In the genomic region with DNA sequence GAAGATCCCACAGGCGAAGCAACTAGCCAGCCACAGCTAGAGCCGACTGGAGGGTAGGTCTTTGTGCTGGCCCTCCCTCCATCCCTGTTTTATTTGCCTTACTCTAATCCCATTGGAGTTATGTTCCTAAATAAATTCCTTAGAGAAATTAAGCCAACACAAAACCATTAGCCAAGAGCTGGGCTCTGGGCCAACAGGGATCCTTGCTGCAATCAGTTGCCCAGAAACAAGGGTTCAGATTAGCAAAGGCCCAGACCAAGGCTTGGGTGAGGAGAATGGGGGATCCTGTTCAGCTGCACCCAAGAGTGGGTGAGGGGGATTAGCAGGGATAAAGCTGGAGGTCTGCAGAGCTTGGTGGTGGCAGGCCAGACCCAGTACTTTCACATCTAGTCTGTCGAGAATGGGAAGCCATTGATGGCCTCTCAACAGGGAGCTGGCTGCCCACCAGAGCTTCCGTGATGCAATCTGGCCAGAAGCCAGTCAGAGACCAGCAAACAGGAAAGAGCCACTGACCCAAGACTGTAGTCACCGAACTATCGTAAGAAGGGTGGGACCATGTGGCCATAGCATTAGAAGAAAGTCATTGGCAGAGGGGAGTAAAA, we compare ENCODE assay signal across 8 mouse cellular contexts. TPM values are rescaled to one million over a fixed set of nuclear protein-coding genes. Genes with fewer than 3 reads are reported as not detected.
DNase-seq lines count a peak whose midpoint lies in the region; ATAC-seq and TF ChIP-seq lines count a peak whose summit lies in the region.

No protein-coding gene starts in this region.

- H3K4me2 ChIP-seq in heart, embryonic 11.5 days = no peak overlapping the region
- H3K4me2 ChIP-seq in forebrain, postnatal 0 days (ENCODE audit: low read depth) = no peak overlapping the region
- no peak overlapping the region for H3K4me2 ChIP-seq in neural tube, embryonic 15.5 days

- H3K4me1 ChIP-seq in heart, embryonic 11.5 days (ENCODE audit: control insufficient read depth, insufficient read depth, low read length) = peaks cover 15% of the 10 kb centered on the region
- no peaks in the 10 kb centered on the region for H3K4me1 ChIP-seq in forebrain, postnatal 0 days (ENCODE audit: insufficient read depth)
- H3K4me1 ChIP-seq in limb, embryonic 10.5 days = peaks cover 36% of the 10 kb centered on the region
- H3K4me1 ChIP-seq in neural tube, embryonic 15.5 days = peaks cover 11% of the 10 kb centered on the region
- H3K4me1 ChIP-seq in thymus, adult 2 months (replicated peaks; ENCODE audit: control insufficient read depth, insufficient read depth, low read length) = 0 out of 2 replicates have a peak, but pooled peaks cover 2% of the 10 kb centered on the region

- no peak overlapping the region for H3K9ac ChIP-seq in heart, embryonic 11.5 days (ENCODE audit: low read depth, low read length)
- H3K9ac ChIP-seq in forebrain, postnatal 0 days = no peak overlapping the region
- no peak overlapping the region for H3K9ac ChIP-seq in neural tube, embryonic 15.5 days (replicated peaks)

- no peak overlapping the region for H3K27ac ChIP-seq in heart, embryonic 11.5 days (ENCODE audit: low read depth, low read length)
- H3K27ac ChIP-seq in forebrain, postnatal 0 days (ENCODE audit: low read depth, low read length) = peak overlapping the region; percentile 50; the same call in 1 of the 2 replicates
- peak overlapping the region; percentile 53; the same call in 1 of the 2 replicates for H3K27ac ChIP-seq in limb, embryonic 10.5 days
- peak overlapping the region; percentile 60 for H3K27ac ChIP-seq in neural tube, embryonic 15.5 days (replicated peaks)
- H3K27ac ChIP-seq in thymus, adult 2 months (ENCODE audit: control insufficient read depth, insufficient read depth, low read length) = no peak overlapping the region

- H3K9me3 ChIP-seq in heart, embryonic 11.5 days (replicated peaks; ENCODE audit: control insufficient read depth, low read length) = no peaks in the 10 kb centered on the region
- H3K9me3 ChIP-seq in forebrain, postnatal 0 days (ENCODE audit: low read length) = no peaks in the 10 kb centered on the region
- H3K9me3 ChIP-seq in limb, embryonic 10.5 days (replicated peaks) = no peaks in the 10 kb centered on the region
- no peaks in the 10 kb centered on the region for H3K9me3 ChIP-seq in neural tube, embryonic 15.5 days (replicated peaks)

- 51% methylated on average over 6 of the region's 6 CpGs for WGBS in heart, embryonic 11.5 days (ENCODE audit: insufficient replicate concordance)
- WGBS in forebrain, postnatal 0 days = 20% methylated on average over 6 of the region's 6 CpGs
- 82% methylated on average over 6 of the region's 6 CpGs for WGBS in limb, embryonic 10.5 days
- WGBS in neural tube, embryonic 15.5 days = 39% methylated on average over 6 of the region's 6 CpGs
- WGBS in thymus, adult 2 months = 79% methylated on average over 6 of the region's 6 CpGs

- H3K4me3 ChIP-seq in heart, embryonic 11.5 days (ENCODE audit: low read depth, low read length) = no peak overlapping the region
- no peak overlapping the region for H3K4me3 ChIP-seq in forebrain, postnatal 0 days (ENCODE audit: low read depth, low read length)
- no peak overlapping the region for H3K4me3 ChIP-seq in limb, embryonic 10.5 days
- no peak overlapping the region for H3K4me3 ChIP-seq in neural tube, embryonic 15.5 days (replicated peaks)
- H3K4me3 ChIP-seq in thymus, adult 2 months (ENCODE audit: control insufficient read depth, insufficient read depth, low read length) = no peak overlapping the region

- no peak for ATAC-seq in heart, embryonic 11.5 days (replicated peaks; ENCODE audit: insufficient number of reproducible peaks, low FRiP score, low TSS enrichment)
- ATAC-seq in forebrain, postnatal 0 days = peak; percentile 94
- peak; percentile 70 for ATAC-seq in neural tube, embryonic 15.5 days (ENCODE audit: low FRiP score)

- H3K27me3 ChIP-seq in heart, embryonic 11.5 days (ENCODE audit: control insufficient read depth, insufficient read depth, low read length) = no peaks in the 10 kb centered on the region
- no peaks in the 10 kb centered on the region for H3K27me3 ChIP-seq in forebrain, postnatal 0 days (ENCODE audit: insufficient read depth, low read length)
- no peaks in the 10 kb centered on the region for H3K27me3 ChIP-seq in limb, embryonic 10.5 days (ENCODE audit: low read depth, poor library complexity, severe bottlenecking)
- H3K27me3 ChIP-seq in neural tube, embryonic 15.5 days (replicated peaks) = no peaks in the 10 kb centered on the region
- H3K27me3 ChIP-seq in thymus, adult 2 months (ENCODE audit: control insufficient read depth, insufficient read depth, low read length) = no peaks in the 10 kb centered on the region

- DNase-seq in heart, adult 18-20 months = peak; percentile 88 to 89
- peak; percentile 83 for DNase-seq in adrenal gland, postnatal 10 days
- DNase-seq in forebrain, postnatal 0 days = peak; percentile 73
- DNase-seq in kidney, adult 11 months = peak; percentile 69
- no peak for DNase-seq in limb, embryonic 10.5 days (ENCODE audit: low spot score)
- no peak for DNase-seq in thymus, adult 2 months

- no peaks in the 10 kb centered on the region for H3K36me3 ChIP-seq in heart, embryonic 11.5 days (ENCODE audit: control insufficient read depth, insufficient read depth, low read length)
- no peaks in the 10 kb centered on the region for H3K36me3 ChIP-seq in forebrain, postnatal 0 days (ENCODE audit: insufficient read depth)
- no peaks in the 10 kb centered on the region for H3K36me3 ChIP-seq in limb, embryonic 10.5 days
- no peaks in the 10 kb centered on the region for H3K36me3 ChIP-seq in neural tube, embryonic 15.5 days
- H3K36me3 ChIP-seq in thymus, adult 2 months (ENCODE audit: control insufficient read depth, insufficient read depth, low read length) = no peaks in the 10 kb centered on the region

- TF ChIP-seq POLR2A in thymus, adult 2 months (IDR thresholded peaks at IDR 0.05; ENCODE audit: control insufficient read depth, extremely low read depth, insufficient read depth, low read length, poor library complexity) = no peak

- no peak for TF ChIP-seq CTCF in forebrain, postnatal 0 days (IDR thresholded peaks at IDR 0.05; ENCODE audit: low read depth)
- no peak for TF ChIP-seq CTCF in thymus, adult 2 months (IDR thresholded peaks at IDR 0.05; ENCODE audit: borderline replicate concordance, control insufficient read depth, extremely low read depth, insufficient read depth, low read length, poor library complexity)

RNA-seq across cellular contexts. Expression of a gene that starts 6.1 kb away (rescaled TPM):
- total RNA-seq in heart, adult 18-20 months (2021) = under 1 TPM; 0.30 to 0.44 TPM
- polyA plus RNA-seq in heart, embryonic 11.5 days (2014; fragmentation: Nextera tagmentation; extraction: Ambion mirVana) = 0.21 TPM in 1 of 2 replicates, not detected in the other
- total RNA-seq in adrenal gland, postnatal 10 days (2021) = under 1 TPM; 0.21 to 0.33 TPM
- total RNA-seq in forebrain, postnatal 0 days (2014; rRNA removed) = not detected in 2 replicates
- not detected in 2 replicates for polyA plus RNA-seq in forebrain, postnatal 0 days (2015; fragmentation: Nextera tagmentation; extraction: Ambion mirVana)
- polyA plus RNA-seq in limb, embryonic 10.5 days (2016; fragmentation: Nextera tagmentation; extraction: Ambion mirVana) = not detected in 2 replicates
- polyA plus RNA-seq in neural tube, embryonic 15.5 days (2015; fragmentation: Nextera tagmentation; extraction: Ambion mirVana) = not detected in 2 replicates
- polyA plus RNA-seq in thymus, adult 2 months (2012; rRNA removed) = 0.22 TPM in 1 of 2 replicates, not detected in the other

RNA-seq across cellular contexts. Expression of a gene that starts 6.9 kb away (rescaled TPM):
- total RNA-seq in heart, adult 18-20 months (2021) = not detected
- polyA plus RNA-seq in heart, embryonic 11.5 days (2014; fragmentation: Nextera tagmentation; extraction: Ambion mirVana) = not detected in 2 replicates
- not detected for total RNA-seq in adrenal gland, postnatal 10 days (2021)
- not detected in 2 replicates for total RNA-seq in forebrain, postnatal 0 days (2014; rRNA removed)
- polyA plus RNA-seq in forebrain, postnatal 0 days (2015; fragmentation: Nextera tagmentation; extraction: Ambion mirVana) = not detected in 2 replicates
- not detected in 2 replicates for polyA plus RNA-seq in limb, embryonic 10.5 days (2016; fragmentation: Nextera tagmentation; extraction: Ambion mirVana)
- not detected in 2 replicates for polyA plus RNA-seq in neural tube, embryonic 15.5 days (2015; fragmentation: Nextera tagmentation; extraction: Ambion mirVana)
- polyA plus RNA-seq in thymus, adult 2 months (2012; rRNA removed) = 0.18 TPM in 1 of 2 replicates, not detected in the other

Comparison
In these comparisons a context has a peak if more than half of its experiments do, and no peak if none do; other contexts are left out.
1. DNase-seq: peak in heart, adult 18-20 months (2 of 2), adrenal gland, postnatal 10 days (single experiment), forebrain, postnatal 0 days (single experiment) and kidney, adult 11 months (single experiment); none in limb, embryonic 10.5 days (single experiment) and thymus, adult 2 months (single experiment).
2. H3K27ac ChIP-seq: peak in forebrain, postnatal 0 days (single experiment), limb, embryonic 10.5 days (single experiment) and neural tube, embryonic 15.5 days (single experiment); none in heart, embryonic 11.5 days (single experiment) and thymus, adult 2 months (single experiment).